ENCODE assay signal across 19 mouse cellular contexts in the genomic region with DNA sequence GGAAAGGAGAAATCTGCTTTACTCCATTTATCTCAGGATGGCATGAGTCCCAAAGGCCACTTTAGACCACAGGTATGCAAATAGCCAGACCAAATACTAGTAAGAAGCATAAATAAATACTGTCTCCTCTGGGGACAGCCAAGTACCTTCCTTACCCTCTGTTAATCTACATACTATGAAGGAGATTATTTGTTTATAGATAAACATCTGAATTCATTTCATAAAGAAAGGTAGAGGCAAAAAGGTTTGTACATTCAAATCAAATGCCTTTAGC. TPM values are rescaled to one million over a fixed set of nuclear protein-coding genes. Genes with fewer than 3 reads are reported as not detected.
DNase-seq lines count a peak whose midpoint lies in the region; ATAC-seq and TF ChIP-seq lines count a peak whose summit lies in the region.
"Had no signal": no experiment of that assay in that cellular context is flagged by ENCODE, and none has a peak within 500 bp of the region (broad histone marks: within the 10 kb centered on the region; RNA-seq: fewer than 3 reads in every experiment).

No protein-coding gene starts in this region.

- H3K9ac ChIP-seq in CH12.LX (ENCODE audit: insufficient read depth, low read depth), result no peak overlapping the region
- no peak overlapping the region for H3K9ac ChIP-seq in neural tube, embryonic 15.5 days (replicated peaks)
- H3K9ac ChIP-seq: forebrain, embryonic 13.5 days; neural tube, embryonic 13.5 days had no signal

- no peaks in the 10 kb centered on the region for H3K36me3 ChIP-seq in kidney, adult 2 months (ENCODE audit: control insufficient read depth, insufficient read depth, low read length)
- H3K36me3 ChIP-seq in CH12.LX (replicated peaks in 1 of 2; ENCODE audit: control insufficient read depth in 1 of 2, insufficient read depth in 1 of 2, low read length in 1 of 2), result no peaks in the 10 kb centered on the region
- H3K36me3 ChIP-seq in small intestine, adult 2 months (ENCODE audit: control insufficient read depth, insufficient read depth, low read length), result no peaks in the 10 kb centered on the region
- no peaks in the 10 kb centered on the region for H3K36me3 ChIP-seq in neural tube, embryonic 15.5 days
- H3K36me3 ChIP-seq: embryonic facial prominence, embryonic 10.5 days; G1E; neural tube, embryonic 13.5 days had no signal

- no peaks in the 10 kb centered on the region for H3K79me2 ChIP-seq in CH12.LX (replicated peaks; ENCODE audit: control insufficient read depth, extremely low read depth, insufficient read depth, poor library complexity, severe bottlenecking)

- peaks cover 10% of the 10 kb centered on the region for H3K4me1 ChIP-seq in kidney, adult 2 months (ENCODE audit: control insufficient read depth, insufficient read depth, low read length)
- H3K4me1 ChIP-seq in CH12.LX (ENCODE audit: control insufficient read depth in 1 of 2, insufficient read depth in 2 of 2), result peaks cover 6 to 18% of the 10 kb centered on the region in 2 experiments; a peak in 3 of 4 replicates
- H3K4me1 ChIP-seq in bone marrow macrophage, adult 2 months (ENCODE audit: control insufficient read depth, insufficient read depth, low read length), result peaks cover 11% of the 10 kb centered on the region
- H3K4me1 ChIP-seq in small intestine, adult 2 months (ENCODE audit: control insufficient read depth, insufficient read depth, insufficient read length, low read length), result peaks cover 4% of the 10 kb centered on the region; the same call in 1 of the 2 replicates
- no peaks in the 10 kb centered on the region for H3K4me1 ChIP-seq in neural tube, embryonic 15.5 days
- H3K4me1 ChIP-seq: embryonic facial prominence, embryonic 10.5 days; forebrain, embryonic 13.5 days; neural tube, embryonic 13.5 days had no signal

- in situ Hi-C loops in CH12.LX (cut with MboI; ENCODE audit: low pct_ligation_motif_present, low pct_unique_long_range_greater_than_20kb, low sequenced_read_pairs), result no loop called here

- H3K27ac ChIP-seq in kidney, adult 2 months (ENCODE audit: insufficient read depth, low read depth, low read length), result peak overlapping the region; percentile 90
- H3K27ac ChIP-seq in CH12.LX (ENCODE audit: insufficient read depth, low read depth), result no peak overlapping the region
- peak overlapping the region; percentile 55 for H3K27ac ChIP-seq in bone marrow macrophage, adult 2 months (ENCODE audit: insufficient read depth, low read depth, low read length)
- H3K27ac ChIP-seq in small intestine, adult 2 months (ENCODE audit: insufficient read depth, low read depth, low read length), result peak overlapping the region; percentile 87
- no peak overlapping the region for H3K27ac ChIP-seq in neural tube, embryonic 15.5 days (replicated peaks)
- H3K27ac ChIP-seq: embryonic facial prominence, embryonic 10.5 days; forebrain, embryonic 13.5 days; hindbrain, postnatal 0 days; kidney, postnatal 0 days; layer of hippocampus, adult 2 months; neural tube, embryonic 13.5 days; stomach, postnatal 0 days had no signal

- ATAC-seq in neural tube, embryonic 15.5 days (ENCODE audit: low FRiP score), result no peak
- ATAC-seq: forebrain, embryonic 13.5 days; hindbrain, postnatal 0 days had no signal

- no peak for TF ChIP-seq CTCF in kidney, adult 2 months (conservative IDR thresholded peaks at IDR 0.05; ENCODE audit: insufficient read depth, insufficient read length, low read depth, low read length)
- no peak for TF ChIP-seq CTCF in CH12.LX (conservative IDR thresholded peaks at IDR 0.05 in 1 of 2, IDR thresholded peaks at IDR 0.05 in 1 of 2; ENCODE audit: low read depth in 2 of 2, low read length in 2 of 2)
- no peak for TF ChIP-seq CTCF in bone marrow macrophage, adult 2 months (IDR thresholded peaks at IDR 0.05; ENCODE audit: low read depth, low read length)
- TF ChIP-seq CTCF in small intestine, adult 2 months (IDR thresholded peaks at IDR 0.05; ENCODE audit: extremely low read depth, insufficient read length, insufficient replicate concordance, low read depth, low read length), result no peak

- H3K9me3 ChIP-seq in CH12.LX (replicated peaks; ENCODE audit: low read length), result no peaks in the 10 kb centered on the region
- H3K9me3 ChIP-seq in neural tube, embryonic 15.5 days (replicated peaks), result no peaks in the 10 kb centered on the region
- H3K9me3 ChIP-seq: G1E; neural tube, embryonic 13.5 days had no signal

- no peak for TF ChIP-seq RAD21 in CH12.LX (IDR thresholded peaks at IDR 0.05; ENCODE audit: low read depth, low read length)

- peak; percentile 24 for DNase-seq in kidney, adult 2 months
- no peak for DNase-seq in kidney, postnatal 10 days
- peak; percentile 51 for DNase-seq in CH12.LX (ENCODE audit: extremely low read depth)
- no peak for DNase-seq in right cerebral cortex, postnatal 36 days (ENCODE audit: low spot score in 2 of 2)
- DNase-seq: cerebellum, adult 8-10 months; gastrocnemius, postnatal 10 days; left cerebral cortex, postnatal 4 days; liver had no signal

- H3K27me3 ChIP-seq in kidney, adult 2 months (replicated peaks; ENCODE audit: control insufficient read depth, insufficient read depth, low read length), result no peaks in the 10 kb centered on the region; the same call in 1 of the 2 replicates
- H3K27me3 ChIP-seq in CH12.LX (replicated peaks), result no peaks in the 10 kb centered on the region
- H3K27me3 ChIP-seq in small intestine, adult 2 months (ENCODE audit: control insufficient read depth, insufficient read depth, low read length), result no peaks in the 10 kb centered on the region
- no peaks in the 10 kb centered on the region for H3K27me3 ChIP-seq in neural tube, embryonic 15.5 days (replicated peaks)
- H3K27me3 ChIP-seq: forebrain, embryonic 13.5 days; neural tube, embryonic 13.5 days had no signal

- no peak overlapping the region for H3K4me3 ChIP-seq in kidney, adult 2 months (ENCODE audit: insufficient read depth, low read depth, low read length)
- H3K4me3 ChIP-seq in CH12.LX (replicated peaks in 1 of 3; ENCODE audit: low read depth in 2 of 3, low read length in 2 of 3, poor library complexity in 1 of 3), result no peak overlapping the region
- H3K4me3 ChIP-seq in bone marrow macrophage, adult 2 months (ENCODE audit: insufficient read depth, low read length), result no peak overlapping the region
- no peak overlapping the region for H3K4me3 ChIP-seq in small intestine, adult 2 months (ENCODE audit: low read depth, low read length)
- no peak overlapping the region for H3K4me3 ChIP-seq in neural tube, embryonic 15.5 days (replicated peaks)
- H3K4me3 ChIP-seq: embryonic facial prominence, embryonic 10.5 days; forebrain, embryonic 13.5 days; layer of hippocampus, adult 2 months; neural tube, embryonic 13.5 days had no signal

- dilution Hi-C loops in CH12.LX (cut with MboI; ENCODE audit: extremely low pct_ligation_motif_present, extremely low pct_unique_long_range_greater_than_20kb, low sequenced_read_pairs), result no loop called here

- no peak for TF ChIP-seq POLR2A in kidney, adult 2 months (IDR thresholded peaks at IDR 0.05; ENCODE audit: low read depth, low read length)
- no peak for TF ChIP-seq POLR2A in CH12.LX (IDR thresholded peaks at IDR 0.05; ENCODE audit: low read depth, low read length)
- no peak for TF ChIP-seq POLR2A in bone marrow macrophage, adult 2 months (IDR thresholded peaks at IDR 0.05; ENCODE audit: borderline replicate concordance, low read depth, low read length)
- TF ChIP-seq POLR2A in small intestine, adult 2 months (IDR thresholded peaks at IDR 0.05; ENCODE audit: low read depth, low read length), result no peak

- TF ChIP-seq EP300 in CH12.LX (IDR thresholded peaks at IDR 0.05; ENCODE audit: low read length), result no peak

- peak overlapping the region; percentile 21; the same call in 1 of the 2 replicates for H3K4me2 ChIP-seq in CH12.LX (ENCODE audit: insufficient read depth, low read depth, poor library complexity, severe bottlenecking)
- no peak overlapping the region for H3K4me2 ChIP-seq in neural tube, embryonic 15.5 days
- H3K4me2 ChIP-seq: forebrain, embryonic 13.5 days; neural tube, embryonic 13.5 days had no signal

TF ChIP-seq in CH12.LX, 34 proteins besides CTCF, POLR2A, EP300 and RAD21:
- TF ChIP-seq SMC3 (IDR thresholded peaks at IDR 0.05; ENCODE audit: low read depth, low read length) (no peak), ZNF384 (IDR thresholded peaks at IDR 0.05; ENCODE audit: low read depth, low read length) (no peak), MAX (IDR thresholded peaks at IDR 0.05; ENCODE audit: low read length) (no peak), HCFC1 (IDR thresholded peaks at IDR 0.05; ENCODE audit: low read depth, low read length) (no peak), NRF1 (IDR thresholded peaks at IDR 0.05; ENCODE audit: low read depth, low read length) (no peak), IRF4 (IDR thresholded peaks at IDR 0.05; ENCODE audit: low read depth, low read length) (no peak), JUND (conservative IDR thresholded peaks at IDR 0.05; ENCODE audit: low read depth, low read length) (no peak), KAT2A (IDR thresholded peaks at IDR 0.05; ENCODE audit: insufficient replicate concordance, low read length) (no peak), TCF12 (IDR thresholded peaks at IDR 0.05; ENCODE audit: low read depth, low read length) (no peak), ELF1 (IDR thresholded peaks at IDR 0.05; ENCODE audit: low read depth, low read length) (no peak), GABPA (IDR thresholded peaks at IDR 0.05; ENCODE audit: insufficient replicate concordance, low read depth, low read length) (no peak), PAX5 (IDR thresholded peaks at IDR 0.05; ENCODE audit: low read length) (no peak), SIN3A (IDR thresholded peaks at IDR 0.05; ENCODE audit: low read length) (no peak), USF1 (IDR thresholded peaks at IDR 0.05; ENCODE audit: low read depth, low read length) (no peak), CHD2 (IDR thresholded peaks at IDR 0.05; ENCODE audit: low read length) (no peak)

RNA-seq across cellular contexts. Expression of gene Gvin1, which starts 22.0 kb away (rescaled TPM):
- polyA plus RNA-seq in kidney, adult 2 months (2012; rRNA removed), result 0.68 and 1.3 TPM in 2 replicates
- total RNA-seq in CH12.LX (2012; rRNA removed) (4.7 and 5.5 TPM in 2 replicates), CH12.LX (2014; rRNA removed) (9.9 and 10.3 TPM in 2 replicates)
- 9.0 and 9.6 TPM in 2 replicates for polyA plus RNA-seq in CH12.LX (2012; ENCODE audit: insufficient read length, low read depth)
- 69.4 and 76.4 TPM in 2 replicates for polyA plus RNA-seq in bone marrow macrophage, adult 2 months (2012; ENCODE audit: insufficient read depth, insufficient read length, missing spikeins)
- polyA plus RNA-seq in small intestine, adult 2 months (2012; rRNA removed), result 0.25 and 0.33 TPM in 2 replicates
- polyA plus RNA-seq in neural tube, embryonic 15.5 days (2015; fragmentation: Nextera tagmentation; extraction: Ambion mirVana), result 0.19 and 0.34 TPM in 2 replicates
- polyA plus RNA-seq: G1E had no signal

Comparison
In these comparisons a context has a peak if more than half of its experiments do, and no peak if none do; other contexts are left out.
1. DNase-seq: peak in kidney, adult 2 months (single experiment) and CH12.LX (single experiment); none in kidney, postnatal 10 days (single experiment) and right cerebral cortex, postnatal 36 days (0 of 2).
2. H3K27ac ChIP-seq: peak in kidney, adult 2 months (single experiment), bone marrow macrophage, adult 2 months (single experiment) and small intestine, adult 2 months (single experiment); none in CH12.LX (single experiment) and neural tube, embryonic 15.5 days (single experiment).